Comparison of ENCODE assay signal across 11 mouse cellular contexts in genomic region chr11:114047887-114048331, GRCm38 (mm10). TPM values are rescaled to one million over a fixed set of nuclear protein-coding genes. Genes with fewer than 3 reads are reported as not detected.
DNase-seq lines count a peak whose midpoint lies in the region; ATAC-seq and TF ChIP-seq lines count a peak whose summit lies in the region.
"Had no signal": no experiment of that assay in that cellular context is flagged by ENCODE, and none has a peak within 500 bp of the region (broad histone marks: within the 10 kb centered on the region; RNA-seq: fewer than 3 reads in every experiment).

No protein-coding gene starts in this region.

- H3K27ac ChIP-seq in heart, embryonic 10.5 days = peak overlapping the region; percentile 87
- H3K27ac ChIP-seq in lung, embryonic 14.5 days (ENCODE audit: low read depth) = peak overlapping the region; percentile 54; the same call in 1 of the 2 replicates
- peak overlapping the region; percentile 4; the same call in 1 of the 2 replicates for H3K27ac ChIP-seq in limb, embryonic 12.5 days
- 0 out of 2 replicates have a peak overlapping the region, but pooled peaks have one; percentile 8 for H3K27ac ChIP-seq in stomach, embryonic 14.5 days (ENCODE audit: low read length)
- H3K27ac ChIP-seq: hindbrain, embryonic 15.5 days had no signal

- TF ChIP-seq CTCF in lung, embryonic 14.5 days (IDR thresholded peaks at IDR 0.05; ENCODE audit: low read depth) = no peak

- peaks cover 62% of the 10 kb centered on the region for H3K4me1 ChIP-seq in heart, embryonic 10.5 days
- peaks cover 16% of the 10 kb centered on the region for H3K4me1 ChIP-seq in lung, embryonic 14.5 days (ENCODE audit: insufficient read depth)
- H3K4me1 ChIP-seq in limb, embryonic 12.5 days (replicated peaks) = peaks cover 20% of the 10 kb centered on the region
- peaks cover 9% of the 10 kb centered on the region; the same call in 1 of the 2 replicates for H3K4me1 ChIP-seq in stomach, embryonic 14.5 days (ENCODE audit: control insufficient read depth, insufficient read depth, low read length)

- DNase-seq in heart, embryonic 10.5 days (ENCODE audit: low spot score) = peak; percentile 83
- no peak for DNase-seq in heart, adult 18-20 months
- DNase-seq in lung, embryonic 14.5 days = peak; percentile 75
- DNase-seq in lung, postnatal 36 days = no peak
- DNase-seq in adrenal gland, postnatal 36 days = no peak
- no peak for DNase-seq in cerebellum, adult 18-20 months
- DNase-seq: cerebellum, adult 11-12 months had no signal

- H3K9me3 ChIP-seq in heart, embryonic 10.5 days = no peaks in the 10 kb centered on the region
- 0 out of 2 replicates have a peak, but pooled peaks cover 4% of the 10 kb centered on the region for H3K9me3 ChIP-seq in lung, embryonic 14.5 days (ENCODE audit: low read depth, low read length)
- peaks cover 6% of the 10 kb centered on the region; the same call in 1 of the 2 replicates for H3K9me3 ChIP-seq in limb, embryonic 12.5 days
- no peaks in the 10 kb centered on the region for H3K9me3 ChIP-seq in stomach, embryonic 14.5 days (ENCODE audit: control insufficient read depth, low read depth, low read length)
- H3K9me3 ChIP-seq: hindbrain, embryonic 15.5 days had no signal

- H3K9ac ChIP-seq in lung, embryonic 14.5 days = no peak overlapping the region
- no peak overlapping the region for H3K9ac ChIP-seq in limb, embryonic 12.5 days (replicated peaks)
- no peak overlapping the region for H3K9ac ChIP-seq in stomach, embryonic 14.5 days (replicated peaks; ENCODE audit: low read depth, low read length)
- H3K9ac ChIP-seq: hindbrain, embryonic 15.5 days had no signal

- H3K4me3 ChIP-seq in heart, embryonic 10.5 days = peak overlapping the region; percentile 35
- no peak overlapping the region for H3K4me3 ChIP-seq in lung, embryonic 14.5 days (ENCODE audit: low read depth, low read length)
- no peak overlapping the region for H3K4me3 ChIP-seq in limb, embryonic 12.5 days (replicated peaks)
- no peak overlapping the region for H3K4me3 ChIP-seq in stomach, embryonic 14.5 days (ENCODE audit: low read depth, low read length)
- H3K4me3 ChIP-seq: hindbrain, embryonic 15.5 days had no signal

- H3K27me3 ChIP-seq in heart, embryonic 10.5 days (ENCODE audit: insufficient read depth, poor library complexity, severe bottlenecking) = no peaks in the 10 kb centered on the region
- H3K27me3 ChIP-seq in lung, embryonic 14.5 days (ENCODE audit: insufficient read depth, low read length) = no peaks in the 10 kb centered on the region
- H3K27me3 ChIP-seq in limb, embryonic 12.5 days = no peaks in the 10 kb centered on the region
- no peaks in the 10 kb centered on the region for H3K27me3 ChIP-seq in stomach, embryonic 14.5 days (ENCODE audit: control insufficient read depth, insufficient read depth, low read length)

- peak overlapping the region; percentile 19 for H3K4me2 ChIP-seq in lung, embryonic 14.5 days
- peak overlapping the region; percentile 1; the same call in 1 of the 2 replicates for H3K4me2 ChIP-seq in limb, embryonic 12.5 days
- H3K4me2 ChIP-seq in stomach, embryonic 14.5 days (replicated peaks; ENCODE audit: low read depth, low read length) = peak overlapping the region; percentile 8; the same call in 1 of the 2 replicates
- H3K4me2 ChIP-seq: hindbrain, embryonic 15.5 days had no signal

- peaks cover 3% of the 10 kb centered on the region; the same call in 1 of the 2 replicates for H3K36me3 ChIP-seq in heart, embryonic 10.5 days
- no peaks in the 10 kb centered on the region for H3K36me3 ChIP-seq in lung, embryonic 14.5 days (ENCODE audit: insufficient read depth)
- H3K36me3 ChIP-seq in limb, embryonic 12.5 days = 0 out of 2 replicates have a peak, but pooled peaks cover 3% of the 10 kb centered on the region
- no peaks in the 10 kb centered on the region for H3K36me3 ChIP-seq in stomach, embryonic 14.5 days (ENCODE audit: control insufficient read depth, insufficient read depth, low read length)
- H3K36me3 ChIP-seq: hindbrain, embryonic 15.5 days had no signal

- peak; percentile 81 for ATAC-seq in lung, embryonic 14.5 days (ENCODE audit: insufficient read depth)
- no peak; the same call in 1 of the 2 replicates for ATAC-seq in limb, embryonic 12.5 days (ENCODE audit: insufficient number of reproducible peaks, insufficient read depth, low FRiP score, low TSS enrichment, low read depth)
- ATAC-seq in stomach, embryonic 14.5 days (ENCODE audit: insufficient number of reproducible peaks, insufficient read depth, low FRiP score, low read depth) = peak; percentile 71
- ATAC-seq: forebrain, embryonic 16.5 days had no signal

- WGBS in heart, embryonic 10.5 days = 9% methylated on average over 10 of the region's 10 CpGs
- WGBS in lung, embryonic 14.5 days = 2% methylated on average over 10 of the region's 10 CpGs
- 4% methylated on average over 10 of the region's 10 CpGs for WGBS in limb, embryonic 12.5 days
- WGBS in stomach, embryonic 14.5 days = 7% methylated on average over 10 of the region's 10 CpGs

RNA-seq across cellular contexts. Expression of gene Sdk2, which starts 18.9 kb away (rescaled TPM):
- 2.4 and 4.1 TPM in 2 replicates for polyA plus RNA-seq in heart, embryonic 10.5 days (2016; fragmentation: Nextera tagmentation; extraction: Ambion mirVana)
- total RNA-seq in heart, adult 18-20 months (2021) = 1 to 10 TPM; 1.7 to 1.9 TPM
- 3.5 and 4.4 TPM in 2 replicates for polyA plus RNA-seq in lung, embryonic 14.5 days (2014; fragmentation: Nextera tagmentation; extraction: Ambion mirVana)
- polyA plus RNA-seq in limb, embryonic 12.5 days (2016; fragmentation: Nextera tagmentation; extraction: Ambion mirVana) = 2.0 and 2.3 TPM in 2 replicates
- polyA plus RNA-seq in stomach, embryonic 14.5 days (2014; fragmentation: Nextera tagmentation; extraction: Ambion mirVana) = 3.9 and 4.3 TPM in 2 replicates
- 1 to 10 TPM; 3.1 to 6.0 TPM for total RNA-seq in adrenal gland, postnatal 36 days (2021)

Comparison
In these comparisons a context has a peak if more than half of its experiments do, and no peak if none do; other contexts are left out.
1. DNase-seq: peak in heart, embryonic 10.5 days (single experiment) and lung, embryonic 14.5 days (single experiment); none in heart, adult 18-20 months (0 of 2), lung, postnatal 36 days (single experiment), adrenal gland, postnatal 36 days (0 of 2) and cerebellum, adult 18-20 months (0 of 2).
2. H3K27ac ChIP-seq: peak in every context shown above with its lines; median percentile 87 in heart, embryonic 10.5 days; 54 in lung, embryonic 14.5 days; 8 in stomach, embryonic 14.5 days; 4 in limb, embryonic 12.5 days.
3. Peak in every context shown above with its lines, with median percentiles within 50 percentile points of each other: H3K4me2 ChIP-seq.